Mouse (Mus musculus): Measurements from ENCODE around the gene Ankdd1b.
A peak's percentile ranks its signal among the peaks of the same experiment; 100 is the strongest.

Ankdd1b gene

GRCm38 (mm10) chr13:96401251-96401650 is 69.7 kb downstream of the Ankdd1b start:
- DNase-seq, result no peak

- DNase-seq, result no peak
Observed at GRCm38 (mm10) chr13:96389301-96389700, 81.7 kb downstream of the Ankdd1b start.

GRCm38 (mm10) chr13:96388042-96388888 is 82.7 kb downstream of the Ankdd1b start, which contains the start of gene Poc5:
Poc5 (plus strand) TSS chr13:96388294.
- peak; percentile 93 for DNase-seq

DNA sequence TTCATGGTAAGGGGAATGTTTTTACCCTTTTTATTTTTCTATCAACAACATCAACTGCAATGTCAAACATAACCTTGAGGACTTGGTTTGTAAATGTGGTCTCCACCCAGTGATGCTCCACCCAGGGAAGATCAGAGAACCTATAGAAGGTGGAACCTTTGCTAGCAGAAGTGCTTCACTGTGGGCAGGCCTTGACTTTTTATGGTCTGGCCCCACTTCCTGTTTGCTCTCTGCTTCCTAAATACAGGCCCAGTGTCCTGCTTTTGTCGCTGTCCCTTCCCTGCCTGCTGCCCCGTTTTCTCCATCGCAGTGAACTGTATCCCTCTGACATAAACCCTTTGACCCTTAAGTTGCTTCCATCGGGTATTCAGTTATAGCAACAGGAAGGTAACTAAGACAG is 93.1 kb downstream of the Ankdd1b start:
- no peak for DNase-seq

GRCm38 (mm10) chr13:96376871-96377270 is 94.1 kb downstream of the Ankdd1b start:
- DNase-seq, result no peak

- DNase-seq, result peak; percentile 10
Observed at GRCm38 (mm10) chr13:96375519-96375918, 95.5 kb downstream of the Ankdd1b start.
